Comparison of ENCODE assay signal across 7 mouse cellular contexts in the genomic region with DNA sequence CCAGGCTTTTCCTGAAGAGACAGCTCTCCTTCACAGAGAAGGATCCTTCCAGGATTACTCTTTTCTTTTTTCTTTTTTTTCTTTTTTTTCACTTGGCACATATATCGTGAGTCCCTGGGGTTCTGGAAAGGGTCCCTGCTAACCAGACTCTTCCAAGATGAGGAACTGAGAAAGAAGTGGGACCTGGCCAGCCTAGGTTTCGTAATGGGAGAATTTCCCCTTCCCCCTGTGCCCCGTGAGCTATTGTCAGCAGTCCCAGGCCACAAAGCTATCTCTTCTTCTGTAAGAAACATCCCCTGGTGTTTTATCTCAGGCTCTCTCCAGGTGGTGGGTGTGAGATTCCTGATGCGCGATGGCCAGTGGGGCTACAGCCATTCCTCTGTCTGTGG. TPM values are rescaled to one million over a fixed set of nuclear protein-coding genes. Genes with fewer than 3 reads are reported as not detected.
DNase-seq lines count a peak whose midpoint lies in the region; ATAC-seq and TF ChIP-seq lines count a peak whose summit lies in the region.

No protein-coding gene starts in this region.

- H3K9me3 ChIP-seq in CH12.LX (replicated peaks; ENCODE audit: low read length), result no peaks in the 10 kb centered on the region
- H3K9me3 ChIP-seq in hindbrain, embryonic 12.5 days (replicated peaks), result no peaks in the 10 kb centered on the region

- DNase-seq in B cell, adult 2 months, result peak; percentile 27 to 34
- no peak for DNase-seq in CH12.LX (ENCODE audit: extremely low read depth)
- no peak for DNase-seq in adrenal gland, postnatal 25 days
- no peak for DNase-seq in testis, postnatal 14 days (ENCODE audit: low spot score)

- in situ Hi-C loops in CH12.LX (cut with MboI; ENCODE audit: low pct_ligation_motif_present, low pct_unique_long_range_greater_than_20kb, low sequenced_read_pairs), result no loop called here

- dilution Hi-C loops in CH12.LX (cut with MboI; ENCODE audit: extremely low pct_ligation_motif_present, extremely low pct_unique_long_range_greater_than_20kb, low sequenced_read_pairs), result no loop called here

- H3K36me3 ChIP-seq in CH12.LX (replicated peaks in 1 of 2; ENCODE audit: control insufficient read depth in 1 of 2, insufficient read depth in 1 of 2, low read length in 1 of 2), result peaks cover 15 to 25% of the 10 kb centered on the region in 2 experiments
- H3K36me3 ChIP-seq in hindbrain, embryonic 12.5 days, result peaks cover 7% of the 10 kb centered on the region; the same call in 1 of the 2 replicates
- peaks cover 15% of the 10 kb centered on the region for H3K36me3 ChIP-seq in macrophage (ENCODE audit: inconsistent target)

- TF ChIP-seq CTCF in CH12.LX (conservative IDR thresholded peaks at IDR 0.05 in 1 of 2, IDR thresholded peaks at IDR 0.05 in 1 of 2; ENCODE audit: low read depth in 2 of 2, low read length in 2 of 2), result no peak

- H3K4me3 ChIP-seq in CH12.LX (replicated peaks in 1 of 3; ENCODE audit: low read depth in 2 of 3, low read length in 2 of 3, poor library complexity in 1 of 3) (peak overlapping the region in 2 of 3 experiments; percentile 73 to 97), macrophage (ENCODE audit: inconsistent target) (peak overlapping the region; percentile 17; the same call in 1 of the 2 replicates)
- no peak overlapping the region for H3K4me3 ChIP-seq in hindbrain, embryonic 12.5 days

- TF ChIP-seq RAD21 in CH12.LX (IDR thresholded peaks at IDR 0.05; ENCODE audit: low read depth, low read length), result no peak

- H3K4me2 ChIP-seq in CH12.LX (ENCODE audit: insufficient read depth, low read depth, poor library complexity, severe bottlenecking), result peak overlapping the region; percentile 92
- H3K4me2 ChIP-seq in hindbrain, embryonic 12.5 days (replicated peaks), result peak overlapping the region; percentile 75

- TF ChIP-seq POLR2A in CH12.LX (IDR thresholded peaks at IDR 0.05; ENCODE audit: low read depth, low read length), result no peak

- H3K9ac ChIP-seq in CH12.LX (ENCODE audit: insufficient read depth, low read depth), result peak overlapping the region; percentile 61; the same call in 1 of the 2 replicates
- H3K9ac ChIP-seq in hindbrain, embryonic 12.5 days, result peak overlapping the region; percentile 65; the same call in 1 of the 2 replicates

- H3K27ac ChIP-seq in CH12.LX (ENCODE audit: insufficient read depth, low read depth), result no peak overlapping the region
- H3K27ac ChIP-seq in hindbrain, embryonic 12.5 days, result no peak overlapping the region
- H3K27ac ChIP-seq in macrophage, result peak overlapping the region; percentile 94

- no peak for ATAC-seq in hindbrain, embryonic 12.5 days (ENCODE audit: low FRiP score)
- no peak for ATAC-seq in activated CD4-positive, CD25-positive, alpha-beta regulatory T cell, adult 4 months

- H3K79me2 ChIP-seq in CH12.LX (replicated peaks; ENCODE audit: control insufficient read depth, extremely low read depth, insufficient read depth, poor library complexity, severe bottlenecking) (peaks cover 29% of the 10 kb centered on the region), macrophage (ENCODE audit: inconsistent target) (peaks cover 43% of the 10 kb centered on the region)

- peaks cover 35 to 81% of the 10 kb centered on the region in 2 experiments for H3K4me1 ChIP-seq in CH12.LX (ENCODE audit: control insufficient read depth in 1 of 2, insufficient read depth in 2 of 2)
- H3K4me1 ChIP-seq in hindbrain, embryonic 12.5 days, result peaks cover 25% of the 10 kb centered on the region

- H3K27me3 ChIP-seq in CH12.LX (replicated peaks), result peaks cover 1% of the 10 kb centered on the region
- peaks cover 5% of the 10 kb centered on the region; the same call in 1 of the 2 replicates for H3K27me3 ChIP-seq in hindbrain, embryonic 12.5 days

- TF ChIP-seq EP300 in CH12.LX (IDR thresholded peaks at IDR 0.05; ENCODE audit: low read length), result peak; percentile 76

- WGBS in hindbrain, embryonic 12.5 days, result 54% methylated on average over 5 of the region's 5 CpGs
- 10% methylated on average over 5 of the region's 5 CpGs for WGBS in macrophage (ENCODE audit: missing documents)

TF ChIP-seq in CH12.LX, 34 proteins besides CTCF, POLR2A, EP300 and RAD21:
- TF ChIP-seq TCF12 (IDR thresholded peaks at IDR 0.05; ENCODE audit: low read depth, low read length) (peak; percentile 56; the same call in 1 of the 2 replicates), MEF2A (IDR thresholded peaks at IDR 0.05; ENCODE audit: borderline replicate concordance, low read depth, low read length) (peak; percentile 62; the same call in 1 of the 2 replicates), BHLHE40 (IDR thresholded peaks at IDR 0.05; ENCODE audit: low read depth, low read length) (peak; percentile 80), IRF4 (IDR thresholded peaks at IDR 0.05; ENCODE audit: low read depth, low read length) (peak; percentile 93), POLR2AphosphoS2 (IDR thresholded peaks at IDR 0.05; ENCODE audit: low read depth, low read length) (no peak), ETS1 (conservative IDR thresholded peaks at IDR 0.05; ENCODE audit: low read depth, low read length) (peak; percentile 79), UBTF (IDR thresholded peaks at IDR 0.05; ENCODE audit: low read depth, low read length) (no peak), ZNF384 (IDR thresholded peaks at IDR 0.05; ENCODE audit: low read depth, low read length) (peak; percentile 69)

RNA-seq across cellular contexts. Expression of a gene that starts 0.6 kb away (rescaled TPM):
- total RNA-seq in CH12.LX (2012; rRNA removed) (417 and 423 TPM in 2 replicates), CH12.LX (2014; rRNA removed) (135 and 141 TPM in 2 replicates)
- polyA plus RNA-seq in CH12.LX (2012; ENCODE audit: insufficient read length, low read depth) (219 and 264 TPM in 2 replicates), macrophage (2018) (1,508 to 2,797 TPM (median 2,045 TPM) in 3 replicates)
- 88.4 and 88.8 TPM in 2 replicates for polyA plus RNA-seq in hindbrain, embryonic 12.5 days (2016; fragmentation: Nextera tagmentation; extraction: Ambion mirVana)
- 100 to 1,000 TPM; 207 to 590 (median 358) TPM for total RNA-seq in macrophage (2018; cell fraction: chromatin; rRNA removed)
- 1,000 to 10,000 TPM; 1,634 to 3,370 (median 2,405) TPM for total RNA-seq in macrophage (2018; cell fraction: cytosol; rRNA removed)
- 1,000 to 10,000 TPM in 25 of 26 experiments, 100 to 1,000 TPM in 1; 541 to 3,148 (median 1,812) TPM for total RNA-seq in macrophage (2018; cell fraction: nucleus; rRNA removed)
- polyA plus RNA-seq in activated CD4-positive, CD25-positive, alpha-beta regulatory T cell, adult 4 months (2017; shearing (Covaris generic)), result 100 to 1,000 TPM in 1 of 2 experiments, 10 to 100 TPM in 1; 84.4 to 120 TPM
- 133 and 134 TPM in 2 replicates for total RNA-seq in adrenal gland, postnatal 25 days (2021)

RNA-seq across cellular contexts. Expression of a gene that starts 11.1 kb away (rescaled TPM):
- total RNA-seq in CH12.LX (2012; rRNA removed), result not detected in 2 replicates
- total RNA-seq in CH12.LX (2014; rRNA removed), result not detected in 2 replicates
- polyA plus RNA-seq in CH12.LX (2012; ENCODE audit: insufficient read length, low read depth), result not detected in 2 replicates
- polyA plus RNA-seq in hindbrain, embryonic 12.5 days (2016; fragmentation: Nextera tagmentation; extraction: Ambion mirVana), result 3.3 and 3.4 TPM in 2 replicates
- total RNA-seq in macrophage (2018; cell fraction: chromatin; rRNA removed), result 1 to 10 TPM in 1 of 26 experiments, under 1 TPM in 6, not detected in 19; 0.47 to 1.1 (median 0.69) TPM
- total RNA-seq in macrophage (2018; cell fraction: cytosol; rRNA removed), result under 1 TPM; 0.09 to 0.90 (median 0.46) TPM
- total RNA-seq in macrophage (2018; cell fraction: nucleus; rRNA removed), result 1 to 10 TPM in 7 of 26 experiments, under 1 TPM in 14, not detected in 5; 0.40 to 2.1 (median 0.73) TPM
- polyA plus RNA-seq in macrophage (2018), result 0.50 to 0.63 TPM in 2 of 3 replicates, not detected in the other
- under 1 TPM in 1 of 2 experiments, not detected in 1; 0.34 TPM for polyA plus RNA-seq in activated CD4-positive, CD25-positive, alpha-beta regulatory T cell, adult 4 months (2017; shearing (Covaris generic))
- 0.73 TPM in 1 of 2 replicates, not detected in the other for total RNA-seq in adrenal gland, postnatal 25 days (2021)

RNA-seq across cellular contexts. Expression of a gene that starts 23.8 kb away (rescaled TPM):
- total RNA-seq in CH12.LX (2012; rRNA removed), result 44.6 and 45.2 TPM in 2 replicates
- 39.1 and 41.5 TPM in 2 replicates for total RNA-seq in CH12.LX (2014; rRNA removed)
- 50.5 and 52.3 TPM in 2 replicates for polyA plus RNA-seq in CH12.LX (2012; ENCODE audit: insufficient read length, low read depth)
- 144 and 154 TPM in 2 replicates for polyA plus RNA-seq in hindbrain, embryonic 12.5 days (2016; fragmentation: Nextera tagmentation; extraction: Ambion mirVana)
- total RNA-seq in macrophage (2018; cell fraction: chromatin; rRNA removed), result 10 to 100 TPM; 10.1 to 69.1 (median 38.7) TPM
- total RNA-seq in macrophage (2018; cell fraction: cytosol; rRNA removed), result 10 to 100 TPM in 23 of 26 experiments, 1 to 10 TPM in 3; 7.9 to 15.8 (median 12.6) TPM
- 10 to 100 TPM in 21 of 26 experiments, 1 to 10 TPM in 5; 5.3 to 42.4 (median 17.5) TPM for total RNA-seq in macrophage (2018; cell fraction: nucleus; rRNA removed)
- 7.5 to 17.9 TPM (median 16.7 TPM) in 3 replicates for polyA plus RNA-seq in macrophage (2018)
- 10 to 100 TPM; 43.5 to 65.3 TPM for polyA plus RNA-seq in activated CD4-positive, CD25-positive, alpha-beta regulatory T cell, adult 4 months (2017; shearing (Covaris generic))
- total RNA-seq in adrenal gland, postnatal 25 days (2021), result 61.9 and 63.7 TPM in 2 replicates

RNA-seq across cellular contexts. Expression of a gene that starts 24.5 kb away (rescaled TPM):
- total RNA-seq in CH12.LX (2012; rRNA removed), result 699 and 716 TPM in 2 replicates
- total RNA-seq in CH12.LX (2014; rRNA removed), result 664 and 673 TPM in 2 replicates
- polyA plus RNA-seq in CH12.LX (2012; ENCODE audit: insufficient read length, low read depth), result 251 and 338 TPM in 2 replicates
- 709 and 802 TPM in 2 replicates for polyA plus RNA-seq in hindbrain, embryonic 12.5 days (2016; fragmentation: Nextera tagmentation; extraction: Ambion mirVana)
- 10 to 100 TPM in 17 of 26 experiments, 1 to 10 TPM in 9; 3.3 to 67.2 (median 12.4) TPM for total RNA-seq in macrophage (2018; cell fraction: chromatin; rRNA removed)
- 100 to 1,000 TPM; 291 to 451 (median 384) TPM for total RNA-seq in macrophage (2018; cell fraction: cytosol; rRNA removed)
- total RNA-seq in macrophage (2018; cell fraction: nucleus; rRNA removed), result 100 to 1,000 TPM in 1 of 26 experiments, 10 to 100 TPM in 25; 19.0 to 103 (median 51.4) TPM
- 62.0 to 577 TPM (median 488 TPM) in 3 replicates for polyA plus RNA-seq in macrophage (2018)
- 100 to 1,000 TPM; 705 to 752 TPM for polyA plus RNA-seq in activated CD4-positive, CD25-positive, alpha-beta regulatory T cell, adult 4 months (2017; shearing (Covaris generic))
- total RNA-seq in adrenal gland, postnatal 25 days (2021), result 355 and 471 TPM in 2 replicates

RNA-seq across cellular contexts. Expression of a gene that starts 33.4 kb away (rescaled TPM):
- total RNA-seq in CH12.LX (2012; rRNA removed), result 90.3 and 123 TPM in 2 replicates
- 187 TPM in 2 replicates for total RNA-seq in CH12.LX (2014; rRNA removed)
- 179 TPM in 2 replicates for polyA plus RNA-seq in CH12.LX (2012; ENCODE audit: insufficient read length, low read depth)
- polyA plus RNA-seq in hindbrain, embryonic 12.5 days (2016; fragmentation: Nextera tagmentation; extraction: Ambion mirVana), result 95.5 and 102 TPM in 2 replicates
- total RNA-seq in macrophage (2018; cell fraction: chromatin; rRNA removed), result 10 to 100 TPM; 17.7 to 49.5 (median 34.4) TPM
- total RNA-seq in macrophage (2018; cell fraction: cytosol; rRNA removed), result 10 to 100 TPM; 43.7 to 70.0 (median 55.6) TPM
- total RNA-seq in macrophage (2018; cell fraction: nucleus; rRNA removed), result 10 to 100 TPM; 23.5 to 49.1 (median 33.6) TPM
- polyA plus RNA-seq in macrophage (2018), result 44.0 to 102 TPM (median 81.1 TPM) in 3 replicates
- polyA plus RNA-seq in activated CD4-positive, CD25-positive, alpha-beta regulatory T cell, adult 4 months (2017; shearing (Covaris generic)), result 10 to 100 TPM; 81.2 to 90.9 TPM
- total RNA-seq in adrenal gland, postnatal 25 days (2021), result 103 and 108 TPM in 2 replicates

Comparison
In these comparisons a context has a peak if more than half of its experiments do, and no peak if none do; other contexts are left out.
1. DNase-seq: peak in B cell, adult 2 months (2 of 2); none in CH12.LX (single experiment), adrenal gland, postnatal 25 days (single experiment) and testis, postnatal 14 days (single experiment).